Mouse (Mus musculus): Measurements from ENCODE around the gene Mtif3. TPM values are rescaled to one million over a fixed set of nuclear protein-coding genes. Genes with fewer than 3 reads are reported as not detected.
A peak's percentile ranks its signal among the peaks of the same experiment; 100 is the strongest.

Mtif3 gene
- total RNA-seq (2014; rRNA removed) (17.1 and 22.6 TPM in 2 replicates), polyA plus RNA-seq (2015; fragmentation: Nextera tagmentation; extraction: Ambion mirVana) (17.6 and 18.6 TPM in 2 replicates)

- Histone ChIP-seq H3K9me3 (ENCODE audit: low read length) (no peaks in the 10 kb centered on the region), H3K27me3 (ENCODE audit: insufficient read depth, low read length) (no peaks in the 10 kb centered on the region), H3K36me3 (ENCODE audit: insufficient read depth) (peaks cover 9% of the 10 kb centered on the region), H3K27ac (ENCODE audit: low read depth, low read length) (peak within 1 kb of the TSS; percentile 75), H3K4me1 (ENCODE audit: insufficient read depth) (peaks cover 3% of the 10 kb centered on the region; the same call in 1 of the 2 replicates), H3K4me2 (ENCODE audit: low read depth) (peak within 1 kb of the TSS; percentile 66), H3K4me3 (ENCODE audit: low read depth, low read length) (peak within 1 kb of the TSS; percentile 77), H3K9ac (peak within 1 kb of the TSS; percentile 70)
- ATAC-seq: peak; percentile 86
- peak; percentile 94 for DNase-seq
- 1% methylated on average over 46 of the region's 46 CpGs for WGBS
- no peak for TF ChIP-seq CTCF (IDR thresholded peaks at IDR 0.05; ENCODE audit: low read depth)
Measured at GRCm38 (mm10) chr5:146963118-146963936, at the start of gene Mtif3. TSS of gene Mtif3 (minus strand) at chr5:146963800.

- ATAC-seq: no peak
- H3K27ac ChIP-seq (ENCODE audit: low read depth, low read length): no peak overlapping the region
- no peaks in the 10 kb centered on the region for H3K27me3 ChIP-seq (ENCODE audit: insufficient read depth, low read length)
- no peak overlapping the region for H3K4me2 ChIP-seq (ENCODE audit: low read depth)
- no peak for TF ChIP-seq CTCF (IDR thresholded peaks at IDR 0.05; ENCODE audit: low read depth)
- WGBS: 87% methylated on average over 10 of the region's 10 CpGs
- no peaks in the 10 kb centered on the region for H3K36me3 ChIP-seq (ENCODE audit: insufficient read depth)
- H3K9ac ChIP-seq: no peak overlapping the region
- H3K4me3 ChIP-seq (ENCODE audit: low read depth, low read length): no peak overlapping the region
- no peaks in the 10 kb centered on the region for H3K4me1 ChIP-seq (ENCODE audit: insufficient read depth)
- no peak for DNase-seq
- no peaks in the 10 kb centered on the region for H3K9me3 ChIP-seq (ENCODE audit: low read length)
Measured at GRCm38 (mm10) chr5:147011333-147011732, 47.7 kb upstream of the Mtif3 start.

GRCm38 (mm10) chr5:147003303-147003702 is 39.7 kb upstream of the Mtif3 start:
- 74% methylated on average over 1 of the region's 1 CpGs for WGBS
- Histone ChIP-seq H3K27ac (ENCODE audit: low read depth, low read length) (no peak overlapping the region), H3K4me1 (ENCODE audit: insufficient read depth) (no peaks in the 10 kb centered on the region), H3K27me3 (ENCODE audit: insufficient read depth, low read length) (no peaks in the 10 kb centered on the region), H3K4me2 (ENCODE audit: low read depth) (no peak overlapping the region), H3K36me3 (ENCODE audit: insufficient read depth) (no peaks in the 10 kb centered on the region), H3K9me3 (ENCODE audit: low read length) (no peaks in the 10 kb centered on the region), H3K9ac (no peak overlapping the region), H3K4me3 (ENCODE audit: low read depth, low read length) (no peak overlapping the region)
- TF ChIP-seq CTCF (IDR thresholded peaks at IDR 0.05; ENCODE audit: low read depth): no peak
- DNase-seq (no peak), ATAC-seq (no peak)

GRCm38 (mm10) chr5:147001312-147001711 is 37.7 kb upstream of the Mtif3 start:
- no peak overlapping the region for H3K9ac ChIP-seq
- H3K4me2 ChIP-seq (ENCODE audit: low read depth): no peak overlapping the region
- no peaks in the 10 kb centered on the region for H3K27me3 ChIP-seq (ENCODE audit: insufficient read depth, low read length)
- no peaks in the 10 kb centered on the region for H3K36me3 ChIP-seq (ENCODE audit: insufficient read depth)
- no peaks in the 10 kb centered on the region for H3K4me1 ChIP-seq (ENCODE audit: insufficient read depth)
- no peak for TF ChIP-seq CTCF (IDR thresholded peaks at IDR 0.05; ENCODE audit: low read depth)
- no peak overlapping the region for H3K4me3 ChIP-seq (ENCODE audit: low read depth, low read length)
- ATAC-seq: no peak
- no peaks in the 10 kb centered on the region for H3K9me3 ChIP-seq (ENCODE audit: low read length)
- WGBS: 85% methylated on average over 4 of the region's 4 CpGs
- no peak overlapping the region for H3K27ac ChIP-seq (ENCODE audit: low read depth, low read length)
- no peak for DNase-seq

- WGBS: 94% methylated on average over 12 of the region's 12 CpGs
- Histone ChIP-seq H3K9me3 (ENCODE audit: low read length) (no peaks in the 10 kb centered on the region), H3K36me3 (ENCODE audit: insufficient read depth) (no peaks in the 10 kb centered on the region), H3K27me3 (ENCODE audit: insufficient read depth, low read length) (no peaks in the 10 kb centered on the region; the same call in 1 of the 2 replicates), H3K4me3 (ENCODE audit: low read depth, low read length) (no peak overlapping the region), H3K27ac (ENCODE audit: low read depth, low read length) (no peak overlapping the region), H3K4me1 (ENCODE audit: insufficient read depth) (no peaks in the 10 kb centered on the region), H3K4me2 (ENCODE audit: low read depth) (no peak overlapping the region), H3K9ac (no peak overlapping the region)
- no peak for ATAC-seq
- no peak for TF ChIP-seq CTCF (IDR thresholded peaks at IDR 0.05; ENCODE audit: low read depth)
- DNase-seq: no peak
Measured at GRCm38 (mm10) chr5:146998802-146999201, 35.2 kb upstream of the Mtif3 start.

- Histone ChIP-seq H3K9ac (no peak overlapping the region), H3K4me1 (ENCODE audit: insufficient read depth) (no peaks in the 10 kb centered on the region), H3K27ac (ENCODE audit: low read depth, low read length) (no peak overlapping the region), H3K4me3 (ENCODE audit: low read depth, low read length) (no peak overlapping the region), H3K36me3 (ENCODE audit: insufficient read depth) (no peaks in the 10 kb centered on the region), H3K9me3 (ENCODE audit: low read length) (no peaks in the 10 kb centered on the region), H3K27me3 (ENCODE audit: insufficient read depth, low read length) (no peaks in the 10 kb centered on the region; the same call in 1 of the 2 replicates), H3K4me2 (ENCODE audit: low read depth) (no peak overlapping the region)
- 86% methylated on average over 7 of the region's 7 CpGs for WGBS
- no peak for ATAC-seq
- DNase-seq: no peak
- TF ChIP-seq CTCF (IDR thresholded peaks at IDR 0.05; ENCODE audit: low read depth): no peak
Measured at GRCm38 (mm10) chr5:146996812-146997211, 33.2 kb upstream of the Mtif3 start.

- ATAC-seq: no peak
- no peaks in the 10 kb centered on the region for H3K4me1 ChIP-seq (ENCODE audit: insufficient read depth)
- 61% methylated on average over 6 of the region's 6 CpGs for WGBS
Measured at GRCm38 (mm10) chr5:146994973-146995372, 31.4 kb upstream of the Mtif3 start.

More at GRCm38 (mm10) chr5:146994973-146995372, 31.4 kb upstream of the Mtif3 start:
- Histone ChIP-seq H3K27me3 (ENCODE audit: insufficient read depth, low read length) (no peaks in the 10 kb centered on the region; the same call in 1 of the 2 replicates), H3K27ac (ENCODE audit: low read depth, low read length) (no peak overlapping the region), H3K9ac (no peak overlapping the region), H3K4me2 (ENCODE audit: low read depth) (no peak overlapping the region), H3K9me3 (ENCODE audit: low read length) (no peaks in the 10 kb centered on the region), H3K36me3 (ENCODE audit: insufficient read depth) (no peaks in the 10 kb centered on the region), H3K4me3 (ENCODE audit: low read depth, low read length) (no peak overlapping the region)
- no peak for DNase-seq
- no peak for TF ChIP-seq CTCF (IDR thresholded peaks at IDR 0.05; ENCODE audit: low read depth)

Measured in forebrain, postnatal 0 days (tissue).